Mouse (Mus musculus) hindbrain, postnatal 0 days (tissue): ENCODE data around the gene 1190005I06Rik. TPM values are rescaled to one million over a fixed set of nuclear protein-coding genes. Genes with fewer than 3 reads are reported as not detected.
A peak's percentile ranks its signal among the peaks of the same experiment; 100 is the strongest.

Experiments
- ATAC-seq: fragments of 200-750 bp; cut with Nextera tagmentation; 2 replicates; pipeline ENCODE4 v1.8.0; 2017; ENCODE audit warnings: mild to moderate bottlenecking, moderate TSS enrichment, moderate library complexity
- DNase-seq: peaks from one replicate; pipeline ENCODE4 v3.0.0-alpha.2; 2015; ENCODE audit warnings: low spot score
- H3K27ac ChIP-seq: fragments of 300-500 bp; sonication (generic); 2 replicates; pipeline ENCODE4 v1.5.1; 2014; ENCODE audit warnings: mild to moderate bottlenecking
- H3K27me3 ChIP-seq: fragments of 300-500 bp; sonication (generic); 2 replicates; pipeline ENCODE4 v1.6.1; 2014; ENCODE audit warnings: low read length, mixed read lengths; ENCODE audit not compliant: insufficient read depth
- H3K36me3 ChIP-seq: fragments of 300-500 bp; sonication (generic); 2 replicates; pipeline ENCODE4 v1.6.1; 2014; ENCODE audit warnings: low read length, mixed read lengths; ENCODE audit not compliant: insufficient read depth
- H3K4me1 ChIP-seq: fragments of 300-500 bp; sonication (generic); 2 replicates; pipeline ENCODE4 v1.6.1; 2014; ENCODE audit warnings: antibody characterized with exemption, low read length, mixed read lengths; ENCODE audit not compliant: insufficient read depth
- H3K4me2 ChIP-seq: fragments of 300-500 bp; sonication (generic); 2 replicates; pipeline ENCODE4 v1.6.1; 2014; ENCODE audit warnings: low read depth, mild to moderate bottlenecking, low read length, moderate library complexity, mixed read lengths
- H3K4me3 ChIP-seq: fragments of 300-500 bp; sonication (generic); 2 replicates; pipeline ENCODE4 v1.5.1; 2014; ENCODE audit warnings: low read length
- H3K9ac ChIP-seq: fragments of 300-500 bp; sonication (generic); replicated peaks from 2 replicates; pipeline ENCODE4 v1.6.1; 2014; ENCODE audit warnings: mild to moderate bottlenecking, low read length, moderate library complexity, mixed read lengths
- H3K9me3 ChIP-seq: fragments of 300-500 bp; sonication (generic); 2 replicates; pipeline ENCODE4 v1.6.1; 2016; ENCODE audit warnings: low read length, mixed read lengths
- CTCF ChIP-seq: IDR thresholded peaks from 2 replicates; pipeline ENCODE4 v1.5.1; 2016; ENCODE audit warnings: antibody characterized with exemption, control low read depth, low read depth
- WGBS: fragments of 180-500 bp; shearing (Covaris S2); extraction: QIAGEN DNeasy Blood & Tissue Kit; methylation state at CpG from one replicate; pipeline ENCODE4 v1.1.7; 2014; 5-methylcytosine and 5-hydroxymethylcytosine counted together
- polyA plus RNA-seq: library from polyadenylated mRNA; unstranded; fragments of >200 nt; fragmentation: Nextera tagmentation; extraction: Ambion mirVana; gene quantifications from 2 replicates; pipeline ENCODE4 v1.2.1, GENCODE M21; 2015
- total RNA-seq: library from RNA; depleted of rRNA; stranded (reverse); fragments of >200 nt; gene quantifications from 2 replicates; pipeline ENCODE4 v1.2.3, GENCODE M21; 2014

Gene 1190005I06Rik
- total and polyA plus RNA-seq, 2 experiments from 2014 or later, result 20.6 to 26.5 TPM

DNA sequence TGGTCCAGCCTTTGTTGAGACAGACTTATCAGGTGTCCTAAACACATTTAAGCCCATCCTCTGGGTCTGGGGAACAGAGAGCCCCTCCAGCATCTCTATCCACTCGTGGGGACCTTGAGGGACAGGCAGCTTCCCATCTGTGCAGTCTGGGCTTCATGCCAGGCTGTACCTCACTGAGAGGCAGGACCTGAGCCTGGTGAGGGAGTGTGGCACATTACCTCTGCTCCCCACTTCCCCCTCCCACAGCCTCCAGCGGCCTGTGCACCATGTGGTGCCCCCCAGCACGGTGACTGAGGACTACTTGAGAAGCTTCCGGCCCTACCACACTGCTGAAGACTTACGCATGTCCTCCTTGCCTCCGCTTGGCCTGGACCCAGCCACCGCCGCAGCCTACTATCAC is 80.8 kb downstream of the 1190005I06Rik start:
- ATAC-seq (no peak), DNase-seq (no peak)
- no peak overlapping the region for H3K27ac ChIP-seq
- no peak overlapping the region for H3K4me3 ChIP-seq
- H3K36me3 ChIP-seq, result peaks cover 37% of the 10 kb centered on the region; the same call in 1 of the 2 replicates
- H3K27me3 ChIP-seq, result no peaks in the 10 kb centered on the region
- peaks cover 33% of the 10 kb centered on the region for H3K4me1 ChIP-seq
- 68% methylated on average over 8 of the region's 8 CpGs for WGBS
- no peak overlapping the region for H3K9ac ChIP-seq
- no peak for TF ChIP-seq CTCF
- H3K4me2 ChIP-seq, result no peak overlapping the region
- no peaks in the 10 kb centered on the region for H3K9me3 ChIP-seq

DNA sequence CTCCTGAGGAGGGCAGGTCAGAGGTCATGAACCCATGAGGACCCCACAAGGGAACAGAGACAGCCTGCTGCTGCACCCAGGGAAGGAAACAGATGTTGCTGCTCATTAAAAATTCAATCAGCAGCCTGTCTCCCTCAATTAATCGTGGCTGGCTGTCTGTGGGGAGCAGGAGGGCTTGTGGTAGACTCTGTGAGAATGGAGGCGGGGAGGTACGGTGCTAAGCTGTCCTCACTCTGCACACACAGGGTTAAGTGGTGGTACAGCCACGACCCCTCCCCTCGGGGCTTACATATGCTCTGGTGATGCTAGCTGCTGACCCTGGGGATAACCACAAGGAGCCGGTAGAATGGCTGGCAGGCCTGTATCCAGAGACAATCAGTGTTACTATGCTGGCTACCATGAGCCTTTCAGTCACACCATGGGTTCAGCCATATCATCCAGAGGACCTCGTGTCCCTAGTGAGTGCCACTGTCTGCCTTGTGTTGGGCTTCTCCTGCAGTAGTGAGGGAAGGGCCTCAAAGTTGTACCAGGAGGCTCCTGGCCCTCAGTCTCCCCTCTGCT is 82.2 kb downstream of the 1190005I06Rik start:
- 21% methylated on average over 7 of the region's 7 CpGs for whole genome bisulfite sequencing
- H3K27ac ChIP-seq, result peak overlapping the region; percentile 23; the same call in 1 of the 2 replicates
- peaks cover 27% of the 10 kb centered on the region; the same call in 1 of the 2 replicates for H3K36me3 ChIP-seq
- no peak for ATAC-seq
- DNase-seq, result peak; percentile 38
- no peak for TF ChIP-seq CTCF
- no peak overlapping the region for H3K9ac ChIP-seq
- H3K27me3 ChIP-seq, result no peaks in the 10 kb centered on the region
- H3K4me2 ChIP-seq, result no peak overlapping the region
- H3K9me3 ChIP-seq, result no peaks in the 10 kb centered on the region
- no peak overlapping the region for H3K4me3 ChIP-seq
- H3K4me1 ChIP-seq, result peaks cover 40% of the 10 kb centered on the region

- Histone ChIP-seq H3K4me2 (0 out of 2 replicates have a peak overlapping the region, but pooled peaks have one; percentile 17), H3K27me3 (no peaks in the 10 kb centered on the region), H3K4me3 (no peak overlapping the region), H3K4me1 (peaks cover 50% of the 10 kb centered on the region), H3K36me3 (peaks cover 22% of the 10 kb centered on the region; the same call in 1 of the 2 replicates), H3K27ac (peak overlapping the region; percentile 64), H3K9ac (peak overlapping the region; percentile 13; the same call in 1 of the 2 replicates), H3K9me3 (no peaks in the 10 kb centered on the region)
- WGBS, result 8% methylated on average over 20 of the region's 20 CpGs
- peak; percentile 82 for ATAC-seq
- peak; percentile 47 for TF ChIP-seq CTCF
- peak; percentile 89 for DNase-seq
Observed at GRCm38 (mm10) chr8:120563851-120564837, 83.3 kb downstream of the 1190005I06Rik start.

DNA sequence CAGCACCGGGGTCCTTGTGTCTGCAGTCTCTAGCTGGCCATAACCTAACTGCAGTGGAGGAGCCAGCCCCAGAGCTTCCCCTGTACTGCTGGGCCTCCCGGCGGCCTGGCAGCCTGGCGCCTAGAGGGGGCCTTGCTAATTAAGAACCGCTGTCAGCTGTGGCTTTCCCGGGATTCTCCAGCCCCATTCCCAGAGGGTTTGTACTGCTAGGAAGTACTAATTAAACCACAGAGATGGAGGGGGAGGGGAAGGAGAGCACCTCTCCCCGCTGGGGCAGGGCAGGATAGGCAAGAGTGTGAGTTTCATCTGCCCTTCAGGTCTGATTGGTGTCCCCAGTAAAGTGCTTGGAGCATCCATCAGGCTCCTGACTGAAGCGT is 84.1 kb downstream of the 1190005I06Rik start:
- Histone ChIP-seq H3K27me3 (no peaks in the 10 kb centered on the region), H3K4me3 (no peak overlapping the region), H3K4me2 (0 out of 2 replicates have a peak overlapping the region, but pooled peaks have one; percentile 17), H3K27ac (peak overlapping the region; percentile 64), H3K4me1 (peaks cover 52% of the 10 kb centered on the region), H3K9me3 (no peaks in the 10 kb centered on the region), H3K9ac (peak overlapping the region; percentile 13; the same call in 1 of the 2 replicates), H3K36me3 (peaks cover 17% of the 10 kb centered on the region; the same call in 1 of the 2 replicates)
- WGBS, result 9% methylated on average over 8 of the region's 8 CpGs
- DNase-seq (peak; percentile 65), ATAC-seq (no peak)
- TF ChIP-seq CTCF, result no peak

DNA sequence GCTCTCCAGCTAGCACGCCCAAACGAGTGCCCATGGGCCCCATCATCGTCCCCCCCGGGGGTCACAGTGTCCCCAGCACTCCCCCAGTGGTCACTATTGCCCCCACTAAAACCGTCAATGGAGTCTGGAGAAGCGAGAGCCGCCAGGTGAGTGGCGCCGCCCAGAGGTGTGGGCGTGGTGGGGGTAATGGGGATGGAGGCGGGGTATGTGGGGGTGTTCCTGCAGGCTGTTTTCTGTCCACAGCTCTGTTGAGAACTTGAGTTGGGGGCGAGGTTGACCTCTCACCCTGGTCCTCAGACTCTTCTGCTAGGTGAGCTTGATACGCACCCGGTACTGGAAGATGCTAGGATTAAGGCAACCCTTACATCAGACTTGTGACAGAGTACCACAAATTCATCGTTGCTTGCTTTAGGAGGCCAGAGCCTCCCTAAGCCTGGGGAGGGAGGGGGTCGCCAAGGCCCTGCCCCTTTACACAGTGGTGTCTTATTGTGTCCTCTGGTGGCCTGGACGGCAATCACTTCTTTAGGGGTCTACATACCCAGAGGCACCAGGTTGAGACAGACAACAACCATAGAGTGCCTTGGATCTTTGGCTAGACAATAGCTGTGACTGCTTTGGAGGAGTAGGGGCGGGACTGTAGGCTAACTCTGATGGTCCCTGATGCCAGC is 84.6 kb downstream of the 1190005I06Rik start:
- peaks cover 12% of the 10 kb centered on the region; the same call in 1 of the 2 replicates for H3K36me3 ChIP-seq
- ATAC-seq (no peak), DNase-seq (no peak)
- H3K9me3 ChIP-seq, result no peaks in the 10 kb centered on the region
- WGBS, result 81% methylated on average over 18 of the region's 18 CpGs
- peaks cover 54% of the 10 kb centered on the region for H3K4me1 ChIP-seq
- peak overlapping the region; percentile 64 for H3K27ac ChIP-seq
- no peak overlapping the region for H3K4me3 ChIP-seq
- no peak overlapping the region for H3K9ac ChIP-seq
- no peak overlapping the region for H3K4me2 ChIP-seq
- H3K27me3 ChIP-seq, result no peaks in the 10 kb centered on the region
- TF ChIP-seq CTCF, result no peak
